Comparison of ENCODE assay signal across 15 mouse cellular contexts in the genomic region with DNA sequence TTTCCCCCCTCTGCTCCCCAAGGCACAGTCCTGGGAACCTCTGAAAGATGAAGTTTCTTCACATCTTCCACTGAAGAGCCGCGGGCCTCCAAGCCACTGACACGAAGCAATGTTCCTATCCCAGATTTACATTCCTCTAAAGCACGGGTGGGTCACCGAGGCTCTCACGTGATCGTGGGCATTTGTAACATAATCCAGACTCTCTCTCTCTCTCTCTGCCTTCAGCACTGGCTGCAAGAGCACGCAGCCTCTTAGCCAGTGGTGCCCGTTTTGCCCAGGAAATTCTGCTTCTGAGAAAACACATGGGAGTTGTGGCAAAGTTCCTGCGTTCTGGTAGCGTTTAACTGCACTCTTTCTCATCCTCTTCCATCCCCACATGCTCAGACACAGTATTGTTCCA. TPM values are rescaled to one million over a fixed set of nuclear protein-coding genes. Genes with fewer than 3 reads are reported as not detected.
A peak's percentile ranks its signal among the peaks of the same experiment; 100 is the strongest.
DNase-seq lines count a peak whose midpoint lies in the region; ATAC-seq and TF ChIP-seq lines count a peak whose summit lies in the region.
"Had no signal": no experiment of that assay in that cellular context is flagged by ENCODE, and none has a peak within 500 bp of the region (broad histone marks: within the 10 kb centered on the region; RNA-seq: fewer than 3 reads in every experiment).

No protein-coding gene starts in this region.

- no peak for TF ChIP-seq CTCF in thymus, adult 2 months (IDR thresholded peaks at IDR 0.05; ENCODE audit: borderline replicate concordance, control insufficient read depth, extremely low read depth, insufficient read depth, low read length, poor library complexity)

- no peaks in the 10 kb centered on the region for H3K36me3 ChIP-seq in heart, embryonic 12.5 days
- no peaks in the 10 kb centered on the region for H3K36me3 ChIP-seq in midbrain, embryonic 11.5 days (ENCODE audit: control insufficient read depth, insufficient read depth, low read length)
- no peaks in the 10 kb centered on the region for H3K36me3 ChIP-seq in midbrain, embryonic 14.5 days (ENCODE audit: control insufficient read depth, insufficient read depth, low read length)
- H3K36me3 ChIP-seq in embryonic facial prominence, embryonic 15.5 days = no peaks in the 10 kb centered on the region
- no peaks in the 10 kb centered on the region for H3K36me3 ChIP-seq in neural tube, embryonic 15.5 days
- no peaks in the 10 kb centered on the region for H3K36me3 ChIP-seq in thymus, adult 2 months (ENCODE audit: control insufficient read depth, insufficient read depth, low read length)

- peak overlapping the region; percentile 59 for H3K4me2 ChIP-seq in heart, embryonic 12.5 days
- no peak overlapping the region for H3K4me2 ChIP-seq in midbrain, embryonic 11.5 days
- no peak overlapping the region for H3K4me2 ChIP-seq in midbrain, embryonic 14.5 days (ENCODE audit: low read length)
- peak overlapping the region; percentile 28; the same call in 1 of the 2 replicates for H3K4me2 ChIP-seq in embryonic facial prominence, embryonic 15.5 days (replicated peaks)
- peak overlapping the region; percentile 17; the same call in 1 of the 2 replicates for H3K4me2 ChIP-seq in neural tube, embryonic 15.5 days
- H3K4me2 ChIP-seq: stomach, embryonic 15.5 days had no signal

- no peak for ATAC-seq in heart, embryonic 12.5 days (ENCODE audit: insufficient number of reproducible peaks, low FRiP score)
- ATAC-seq in midbrain, embryonic 11.5 days (ENCODE audit: low FRiP score) = no peak
- ATAC-seq in midbrain, embryonic 14.5 days (ENCODE audit: low FRiP score, low TSS enrichment) = no peak
- no peak for ATAC-seq in embryonic facial prominence, embryonic 15.5 days (ENCODE audit: insufficient number of reproducible peaks, low FRiP score, low TSS enrichment, low read depth)
- ATAC-seq in neural tube, embryonic 15.5 days (ENCODE audit: low FRiP score) = no peak
- ATAC-seq: CD4-positive, CD25-positive, alpha-beta regulatory T cell, adult 4 months; hindbrain, postnatal 0 days had no signal

- no peaks in the 10 kb centered on the region for H3K27me3 ChIP-seq in heart, embryonic 12.5 days (replicated peaks)
- no peaks in the 10 kb centered on the region for H3K27me3 ChIP-seq in midbrain, embryonic 11.5 days (ENCODE audit: control insufficient read depth, insufficient read depth, low read length)
- no peaks in the 10 kb centered on the region for H3K27me3 ChIP-seq in midbrain, embryonic 14.5 days (ENCODE audit: control insufficient read depth, insufficient read depth, low read length)
- no peaks in the 10 kb centered on the region for H3K27me3 ChIP-seq in embryonic facial prominence, embryonic 15.5 days
- no peaks in the 10 kb centered on the region for H3K27me3 ChIP-seq in neural tube, embryonic 15.5 days (replicated peaks)
- no peaks in the 10 kb centered on the region for H3K27me3 ChIP-seq in thymus, adult 2 months (ENCODE audit: control insufficient read depth, insufficient read depth, low read length)
- H3K27me3 ChIP-seq: stomach, embryonic 15.5 days had no signal

- H3K9me3 ChIP-seq in heart, embryonic 12.5 days (replicated peaks) = no peaks in the 10 kb centered on the region
- H3K9me3 ChIP-seq in midbrain, embryonic 11.5 days (ENCODE audit: control insufficient read depth, low read length) = no peaks in the 10 kb centered on the region
- no peaks in the 10 kb centered on the region for H3K9me3 ChIP-seq in midbrain, embryonic 14.5 days (ENCODE audit: control insufficient read depth, low read length)
- no peaks in the 10 kb centered on the region for H3K9me3 ChIP-seq in embryonic facial prominence, embryonic 15.5 days (replicated peaks)
- no peaks in the 10 kb centered on the region for H3K9me3 ChIP-seq in neural tube, embryonic 15.5 days (replicated peaks)
- H3K9me3 ChIP-seq: stomach, embryonic 15.5 days had no signal

- WGBS in heart, embryonic 12.5 days = 31% methylated on average over 11 of the region's 11 CpGs
- 63% methylated on average over 11 of the region's 11 CpGs for WGBS in midbrain, embryonic 11.5 days
- WGBS in midbrain, embryonic 14.5 days = 49% methylated on average over 11 of the region's 11 CpGs
- 15% methylated on average over 11 of the region's 11 CpGs for WGBS in embryonic facial prominence, embryonic 15.5 days
- 65% methylated on average over 11 of the region's 11 CpGs for WGBS in neural tube, embryonic 15.5 days
- WGBS in thymus, adult 2 months = 88% methylated on average over 11 of the region's 11 CpGs

- H3K4me1 ChIP-seq in heart, embryonic 12.5 days (replicated peaks) = peaks cover 17% of the 10 kb centered on the region; the same call in 1 of the 2 replicates
- H3K4me1 ChIP-seq in midbrain, embryonic 11.5 days (ENCODE audit: control insufficient read depth, insufficient read depth, low read length) = no peaks in the 10 kb centered on the region
- no peaks in the 10 kb centered on the region for H3K4me1 ChIP-seq in midbrain, embryonic 14.5 days (ENCODE audit: control insufficient read depth, insufficient read depth, low read length)
- peaks cover 10% of the 10 kb centered on the region for H3K4me1 ChIP-seq in embryonic facial prominence, embryonic 15.5 days
- no peaks in the 10 kb centered on the region for H3K4me1 ChIP-seq in neural tube, embryonic 15.5 days
- no peaks in the 10 kb centered on the region for H3K4me1 ChIP-seq in thymus, adult 2 months (replicated peaks; ENCODE audit: control insufficient read depth, insufficient read depth, low read length)
- H3K4me1 ChIP-seq: stomach, embryonic 15.5 days had no signal

- no peak for DNase-seq in heart, adult 18-20 months
- DNase-seq in midbrain, embryonic 11.5 days (ENCODE audit: low spot score, missing footprints) = peak; percentile 77
- DNase-seq in midbrain, embryonic 14.5 days = no peak
- DNase-seq in thymus, adult 2 months = no peak
- DNase-seq: cerebellum, adult 9-10 months; kidney, postnatal 4 days; lung, postnatal 10 days; thymus, postnatal 36 days had no signal

- no peak overlapping the region for H3K9ac ChIP-seq in heart, embryonic 12.5 days
- H3K9ac ChIP-seq in midbrain, embryonic 11.5 days (ENCODE audit: low read length) = no peak overlapping the region
- no peak overlapping the region for H3K9ac ChIP-seq in midbrain, embryonic 14.5 days (replicated peaks; ENCODE audit: low read length)
- H3K9ac ChIP-seq in embryonic facial prominence, embryonic 15.5 days = no peak overlapping the region
- no peak overlapping the region for H3K9ac ChIP-seq in neural tube, embryonic 15.5 days (replicated peaks)
- H3K9ac ChIP-seq: stomach, embryonic 15.5 days had no signal

- TF ChIP-seq POLR2A in thymus, adult 2 months (IDR thresholded peaks at IDR 0.05; ENCODE audit: control insufficient read depth, extremely low read depth, insufficient read depth, low read length, poor library complexity) = no peak

- H3K27ac ChIP-seq in heart, embryonic 12.5 days (ENCODE audit: poor library complexity, severe bottlenecking) = no peak overlapping the region
- no peak overlapping the region for H3K27ac ChIP-seq in midbrain, embryonic 11.5 days (ENCODE audit: low read depth, low read length)
- no peak overlapping the region for H3K27ac ChIP-seq in midbrain, embryonic 14.5 days (replicated peaks; ENCODE audit: low read depth, low read length)
- peak overlapping the region; percentile 18; the same call in 1 of the 2 replicates for H3K27ac ChIP-seq in embryonic facial prominence, embryonic 15.5 days (replicated peaks)
- no peak overlapping the region for H3K27ac ChIP-seq in neural tube, embryonic 15.5 days (replicated peaks)
- no peak overlapping the region for H3K27ac ChIP-seq in thymus, adult 2 months (ENCODE audit: control insufficient read depth, insufficient read depth, low read length)
- H3K27ac ChIP-seq: hindbrain, postnatal 0 days; stomach, embryonic 15.5 days had no signal

- peak overlapping the region; percentile 21; the same call in 1 of the 2 replicates for H3K4me3 ChIP-seq in heart, embryonic 12.5 days
- H3K4me3 ChIP-seq in midbrain, embryonic 11.5 days (ENCODE audit: low read depth, low read length) = no peak overlapping the region
- no peak overlapping the region for H3K4me3 ChIP-seq in midbrain, embryonic 14.5 days (replicated peaks; ENCODE audit: low read depth, low read length)
- 0 out of 2 replicates have a peak overlapping the region, but pooled peaks have one; percentile 10 for H3K4me3 ChIP-seq in embryonic facial prominence, embryonic 15.5 days (replicated peaks)
- no peak overlapping the region for H3K4me3 ChIP-seq in neural tube, embryonic 15.5 days (replicated peaks)
- no peak overlapping the region for H3K4me3 ChIP-seq in thymus, adult 2 months (ENCODE audit: control insufficient read depth, insufficient read depth, low read length)
- H3K4me3 ChIP-seq: erythroblast, embryonic 14.5 days; stomach, embryonic 15.5 days had no signal

RNA-seq across cellular contexts. Expression of a gene that starts 21.1 kb away (rescaled TPM):
- 67.2 and 75.0 TPM in 2 replicates for polyA plus RNA-seq in heart, embryonic 12.5 days (2016; fragmentation: Nextera tagmentation; extraction: Ambion mirVana)
- total RNA-seq in heart, adult 18-20 months (2021) = 100 to 1,000 TPM; 200 to 201 TPM
- 9.8 and 12.1 TPM in 2 replicates for polyA plus RNA-seq in midbrain, embryonic 11.5 days (2014; fragmentation: Nextera tagmentation; extraction: Ambion mirVana)
- 6.5 and 15.2 TPM in 2 replicates for polyA plus RNA-seq in midbrain, embryonic 14.5 days (2014; fragmentation: Nextera tagmentation; extraction: Ambion mirVana)
- 209 and 234 TPM in 2 replicates for polyA plus RNA-seq in embryonic facial prominence, embryonic 15.5 days (2015; fragmentation: Nextera tagmentation; extraction: Ambion mirVana)
- 39.2 and 72.5 TPM in 2 replicates for polyA plus RNA-seq in neural tube, embryonic 15.5 days (2015; fragmentation: Nextera tagmentation; extraction: Ambion mirVana)
- polyA plus RNA-seq in thymus, adult 2 months (2012; rRNA removed) = 84.7 and 114 TPM in 2 replicates
- polyA plus RNA-seq: CD4-positive, CD25-positive, alpha-beta regulatory T cell, adult 4 months; erythroblast, embryonic 14.5 days had no signal

RNA-seq across cellular contexts. Expression of a gene that starts 46.2 kb away (rescaled TPM):
- 19.1 and 22.5 TPM in 2 replicates for polyA plus RNA-seq in heart, embryonic 12.5 days (2016; fragmentation: Nextera tagmentation; extraction: Ambion mirVana)
- 10 to 100 TPM; 33.0 to 39.1 TPM for total RNA-seq in heart, adult 18-20 months (2021)
- 6.2 and 7.0 TPM in 2 replicates for polyA plus RNA-seq in midbrain, embryonic 11.5 days (2014; fragmentation: Nextera tagmentation; extraction: Ambion mirVana)
- 7.6 and 10.2 TPM in 2 replicates for polyA plus RNA-seq in midbrain, embryonic 14.5 days (2014; fragmentation: Nextera tagmentation; extraction: Ambion mirVana)
- polyA plus RNA-seq in embryonic facial prominence, embryonic 15.5 days (2015; fragmentation: Nextera tagmentation; extraction: Ambion mirVana) = 38.5 and 47.3 TPM in 2 replicates
- 22.5 and 23.3 TPM in 2 replicates for polyA plus RNA-seq in neural tube, embryonic 15.5 days (2015; fragmentation: Nextera tagmentation; extraction: Ambion mirVana)
- polyA plus RNA-seq in thymus, adult 2 months (2012; rRNA removed) = 9.1 and 11.4 TPM in 2 replicates
- polyA plus RNA-seq: erythroblast, embryonic 14.5 days had no signal

Comparison
In these comparisons a context has a peak if more than half of its experiments do, and no peak if none do; other contexts are left out.
1. H3K4me2 ChIP-seq: peak in heart, embryonic 12.5 days (single experiment), embryonic facial prominence, embryonic 15.5 days (single experiment) and neural tube, embryonic 15.5 days (single experiment); none in midbrain, embryonic 11.5 days (single experiment) and midbrain, embryonic 14.5 days (single experiment).
2. H3K4me3 ChIP-seq: peak in heart, embryonic 12.5 days (single experiment) and embryonic facial prominence, embryonic 15.5 days (single experiment); none in midbrain, embryonic 11.5 days (single experiment), midbrain, embryonic 14.5 days (single experiment), neural tube, embryonic 15.5 days (single experiment) and thymus, adult 2 months (single experiment).